Mouse (Mus musculus) liver, adult 2 months (tissue): Measurements from ENCODE around the gene Eif3j1. TPM values are rescaled to one million over a fixed set of nuclear protein-coding genes. Genes with fewer than 3 reads are reported as not detected.

ENCODE experiments used
- DNase-seq: peaks from one replicate; pipeline ENCODE4 v3.0.0-alpha.2; 2011; ENCODE audit warnings: low read depth, low spot score; ENCODE audit errors: extremely low read depth
- H3K27ac ChIP-seq: fragments of 200-500 bp; replicated peaks from 2 replicates; pipeline ENCODE4 v1.5.1; 2012; ENCODE audit warnings: low read depth, mild to moderate bottlenecking, control low read depth, inconsistent platforms, low read length; ENCODE audit not compliant: insufficient read depth
- H3K27me3 ChIP-seq: fragments of 200-500 bp; 2 replicates; pipeline ENCODE4 v1.6.1; 2012; ENCODE audit warnings: mild to moderate bottlenecking, moderate library complexity, low read length, inconsistent platforms; ENCODE audit not compliant: control insufficient read depth, insufficient read depth
- H3K36me3 ChIP-seq: fragments of 200-500 bp; 2 replicates; pipeline ENCODE4 v1.6.1; 2012; ENCODE audit warnings: low read length, inconsistent platforms; ENCODE audit not compliant: control insufficient read depth, insufficient read depth
- H3K4me1 ChIP-seq: fragments of 200-500 bp; 2 replicates; pipeline ENCODE4 v1.6.1; 2011; ENCODE audit warnings: low read length; ENCODE audit not compliant: control insufficient read depth, insufficient read depth
- H3K4me3 ChIP-seq: fragments of 200-500 bp; 2 replicates; pipeline ENCODE4 v1.5.1; 2011; ENCODE audit warnings: low read depth, mild to moderate bottlenecking, control low read depth, low read length, moderate library complexity; ENCODE audit not compliant: insufficient read depth
- H3K79me2 ChIP-seq: fragments of 200-500 bp; 2 replicates; pipeline ENCODE4 v1.6.1; 2012; ENCODE audit warnings: inconsistent platforms, mild to moderate bottlenecking, low read length, moderate library complexity; ENCODE audit not compliant: control insufficient read depth, insufficient read depth
- H3K9ac ChIP-seq: fragments of 200-500 bp; 2 replicates; pipeline ENCODE4 v1.6.1; 2012; ENCODE audit warnings: low read depth, mild to moderate bottlenecking, control low read depth, inconsistent platforms, low read length
- CTCF ChIP-seq: fragments of 200-500 bp; IDR thresholded peaks from 2 replicates; pipeline ENCODE4 v1.5.1; 2011; ENCODE audit warnings: low read depth, low read length, control low read depth
- POLR2A ChIP-seq: fragments of 200-500 bp; IDR thresholded peaks from 2 replicates; pipeline ENCODE4 v1.6.1; 2011; ENCODE audit warnings: low read length, control low read depth; ENCODE audit not compliant: insufficient read depth; ENCODE audit errors: extremely low read depth
- WGBS: fragments of 180-500 bp; shearing (Covaris S2); methylation state at CpG from one replicate; pipeline ENCODE4 v1.1.7; 2018; 5-methylcytosine and 5-hydroxymethylcytosine counted together
- polyA plus RNA-seq: library from polyadenylated mRNA; depleted of rRNA; stranded (reverse); fragments of >200 nt; gene quantifications from 2 replicates; pipeline ENCODE4 v1.2.3, GENCODE M21; 2012
- total RNA-seq: library from RNA; depleted of rRNA; stranded (reverse); fragments of >200 nt; gene quantifications from 2 replicates; pipeline ENCODE4 v1.2.3, GENCODE M21; 2014

Eif3j1 gene
- total and polyA plus RNA-seq, 2 experiments = 3.8 to 20.0 TPM

GRCm38 (mm10) chr2:122065200-122065969 is 37.0 kb downstream of the Eif3j1 start:
- no peaks in the 10 kb centered on the region for H3K27me3 ChIP-seq
- no peak overlapping the region for H3K9ac ChIP-seq
- H3K4me3 ChIP-seq = no peak overlapping the region
- no peak overlapping the region for H3K27ac ChIP-seq
- peak; percentile 30; the same call in 1 of the 2 replicates for TF ChIP-seq CTCF
- no peak for TF ChIP-seq POLR2A
- no peaks in the 10 kb centered on the region for H3K4me1 ChIP-seq
- DNase-seq = no peak
- H3K79me2 ChIP-seq = no peaks in the 10 kb centered on the region
- H3K36me3 ChIP-seq = peaks cover 25% of the 10 kb centered on the region
- 78% methylated on average over 14 of the region's 14 CpGs for WGBS

- H3K79me2 ChIP-seq = no peaks in the 10 kb centered on the region
- DNase-seq = no peak
- H3K9ac ChIP-seq = no peak overlapping the region
- no peak for TF ChIP-seq POLR2A
- no peak for TF ChIP-seq CTCF
- no peak overlapping the region for H3K27ac ChIP-seq
- no peak overlapping the region for H3K4me3 ChIP-seq
- no peaks in the 10 kb centered on the region for H3K27me3 ChIP-seq
- WGBS = 85% methylated on average over 8 of the region's 8 CpGs
- peaks cover 26% of the 10 kb centered on the region for H3K36me3 ChIP-seq
- no peaks in the 10 kb centered on the region for H3K4me1 ChIP-seq
Observed at GRCm38 (mm10) chr2:122066241-122066640, 37.9 kb downstream of the Eif3j1 start.

GRCm38 (mm10) chr2:122069144-122069912 is 41.0 kb downstream of the Eif3j1 start:
- WGBS = 92% methylated on average over 6 of the region's 6 CpGs
- no peaks in the 10 kb centered on the region for H3K27me3 ChIP-seq
- no peak overlapping the region for H3K4me3 ChIP-seq
- H3K27ac ChIP-seq = no peak overlapping the region
- H3K4me1 ChIP-seq = no peaks in the 10 kb centered on the region
- TF ChIP-seq POLR2A = no peak
- no peak for TF ChIP-seq CTCF
- peaks cover 27% of the 10 kb centered on the region for H3K36me3 ChIP-seq
- H3K79me2 ChIP-seq = no peaks in the 10 kb centered on the region
- no peak overlapping the region for H3K9ac ChIP-seq
- DNase-seq = no peak

GRCm38 (mm10) chr2:122069922-122070321 is 41.6 kb downstream of the Eif3j1 start:
- Histone ChIP-seq H3K27ac (no peak overlapping the region), H3K9ac (no peak overlapping the region), H3K79me2 (no peaks in the 10 kb centered on the region), H3K4me3 (no peak overlapping the region), H3K4me1 (no peaks in the 10 kb centered on the region), H3K27me3 (no peaks in the 10 kb centered on the region), H3K36me3 (peaks cover 27% of the 10 kb centered on the region)
- WGBS = 35% methylated on average over 5 of the region's 5 CpGs
- TF ChIP-seq POLR2A (no peak), CTCF (peak; percentile 69)
- DNase-seq = no peak

- 20% methylated on average over 7 of the region's 7 CpGs for WGBS
- peaks cover 19% of the 10 kb centered on the region for H3K36me3 ChIP-seq
Observed at GRCm38 (mm10) chr2:122081728-122082456, 53.5 kb downstream of the Eif3j1 start.

More at GRCm38 (mm10) chr2:122081728-122082456, 53.5 kb downstream of the Eif3j1 start:
- Histone ChIP-seq H3K4me1 (peaks cover 8% of the 10 kb centered on the region), H3K4me3 (no peak overlapping the region), H3K9ac (no peak overlapping the region), H3K79me2 (no peaks in the 10 kb centered on the region), H3K27ac (no peak overlapping the region), H3K27me3 (no peaks in the 10 kb centered on the region)
- DNase-seq = peak; percentile 62
- no peak for TF ChIP-seq CTCF
- no peak for TF ChIP-seq POLR2A
